Mouse (Mus musculus) ES-E14 (cell line): ENCODE results near the gene Mapk10.

ENCODE experiments used
- HCFC1 ChIP-seq: IDR thresholded peaks from 2 replicates; pipeline ENCODE4 v1.6.1; 2012; ENCODE audit warnings: low read length, inconsistent platforms, borderline replicate concordance; ENCODE audit not compliant: insufficient read depth
- ZNF384 ChIP-seq: IDR thresholded peaks from 2 replicates; pipeline ENCODE4 v1.6.1; 2012; ENCODE audit warnings: low read depth, low read length, inconsistent platforms

DNA sequence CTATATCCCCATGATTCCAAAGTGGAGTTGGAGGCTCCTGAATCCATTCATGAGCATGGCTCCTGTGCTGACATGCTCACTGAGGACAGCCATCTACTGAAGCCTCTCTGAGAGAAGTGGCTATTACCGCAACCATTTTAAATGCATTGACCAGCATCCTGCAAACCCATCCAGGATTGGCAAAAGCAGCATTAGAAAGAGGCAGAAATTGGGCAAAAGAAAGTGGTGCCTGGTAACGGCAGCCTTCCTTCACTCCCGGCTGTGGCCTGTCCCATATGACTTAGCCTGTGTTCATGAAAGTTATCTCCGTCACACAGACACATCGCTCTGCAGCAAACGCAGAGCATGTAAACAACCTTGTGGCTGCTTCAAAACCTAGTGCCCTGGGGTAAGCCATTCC lies 1.6 kb downstream of the Mapk10 start:
- TF ChIP-seq HCFC1 (no peak), ZNF384 (no peak)
